Mouse (Mus musculus): ENCODE data around the gene Teddm3. TPM values are rescaled to one million over a fixed set of nuclear protein-coding genes. Genes with fewer than 3 reads are reported as not detected.

Teddm3 gene
- total and polyA plus RNA-seq, 3 experiments: not detected

DNA sequence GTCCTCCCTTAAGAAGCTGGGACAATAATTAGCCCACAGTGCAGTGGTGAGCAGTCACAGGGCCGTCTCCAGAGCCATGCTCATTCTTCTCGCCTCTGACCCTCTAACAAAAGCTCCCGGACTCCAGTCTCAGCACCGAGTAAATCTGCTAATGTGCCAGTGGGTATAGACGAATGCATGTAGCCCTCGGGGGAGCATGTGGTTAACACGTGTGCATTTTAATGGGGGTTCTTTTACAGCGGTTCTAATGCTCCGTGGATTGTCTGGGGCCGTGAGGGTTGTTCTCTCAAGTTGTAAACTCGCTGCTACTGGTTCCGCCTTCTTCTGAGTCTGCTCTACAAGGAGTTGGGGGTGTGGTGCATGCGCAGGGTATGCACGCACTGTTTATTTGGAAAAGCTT lies 37.8 kb upstream of the Teddm3 start:
- H3K4me1 ChIP-seq (ENCODE audit: control insufficient read depth in 1 of 2, insufficient read depth in 2 of 2, low read length in 2 of 2): no peaks in the 10 kb centered on the region
- no peaks in the 10 kb centered on the region for H3K36me3 ChIP-seq (ENCODE audit: control insufficient read depth in 1 of 2, insufficient read depth in 2 of 2, low read length in 2 of 2)
- H3K4me3 ChIP-seq (ENCODE audit: control insufficient read depth in 1 of 2, insufficient read depth in 1 of 2, low read depth in 2 of 2, low read length in 2 of 2): no peak overlapping the region
- no peak overlapping the region for H3K27ac ChIP-seq (ENCODE audit: control insufficient read depth, low read depth, low read length)
- H3K79me2 ChIP-seq (ENCODE audit: control insufficient read depth, insufficient read depth, low read length, poor library complexity): no peaks in the 10 kb centered on the region
- H3K9me3 ChIP-seq (replicated peaks; ENCODE audit: insufficient read depth, low read length): no peaks in the 10 kb centered on the region
- H3K27me3 ChIP-seq (ENCODE audit: control insufficient read depth in 1 of 2, insufficient read depth in 2 of 2, low read length in 2 of 2): 0 out of 4 replicates have a peak, but pooled peaks cover 0 to 2% of the 10 kb centered on the region in 2 experiments
- H3K9ac ChIP-seq (ENCODE audit: control insufficient read depth, low read depth, low read length, poor library complexity, severe bottlenecking): no peak overlapping the region
- TF ChIP-seq GATA1 (IDR thresholded peaks at IDR 0.05; ENCODE audit: low read depth, low read length) (no peak), MYC (IDR thresholded peaks at IDR 0.05; ENCODE audit: low read depth, low read length) (no peak), SIN3A (IDR thresholded peaks at IDR 0.05; ENCODE audit: low read length) (no peak), CTCF (IDR thresholded peaks at IDR 0.05 in 2 of 3, conservative IDR thresholded peaks at IDR 0.05 in 1 of 3; ENCODE audit: control insufficient read depth in 1 of 3, insufficient read depth in 1 of 3, low read depth in 2 of 3, low read length in 3 of 3, poor library complexity in 1 of 3, severe bottlenecking in 1 of 3) (no peak), TAL1 (IDR thresholded peaks at IDR 0.05; ENCODE audit: low read length) (no peak), ZNF384 (IDR thresholded peaks at IDR 0.05; ENCODE audit: low read depth, low read length) (no peak), RCOR1 (IDR thresholded peaks at IDR 0.05; ENCODE audit: low read depth, low read length) (no peak), USF2 (IDR thresholded peaks at IDR 0.05; ENCODE audit: borderline replicate concordance in 1 of 2, insufficient read depth in 1 of 2, low read depth in 1 of 2, low read length in 2 of 2) (no peak), KAT2A (conservative IDR thresholded peaks at IDR 0.05; ENCODE audit: low read depth, low read length) (no peak), MAX (IDR thresholded peaks at IDR 0.05; ENCODE audit: low read length) (no peak), POLR2AphosphoS5 (IDR thresholded peaks at IDR 0.05; ENCODE audit: borderline replicate concordance, low read depth, low read length) (no peak), MXI1 (IDR thresholded peaks at IDR 0.05; ENCODE audit: low read depth, low read length) (no peak), TCF12 (IDR thresholded peaks at IDR 0.05; ENCODE audit: low read depth, low read length) (no peak), ELF1 (IDR thresholded peaks at IDR 0.05; ENCODE audit: low read depth, low read length) (no peak), HCFC1 (IDR thresholded peaks at IDR 0.05; ENCODE audit: low read depth, low read length) (no peak), CHD2 (IDR thresholded peaks at IDR 0.05; ENCODE audit: low read length) (no peak), UBTF (IDR thresholded peaks at IDR 0.05; ENCODE audit: borderline replicate concordance, insufficient read depth, low read depth, low read length) (no peak), MAFK (IDR thresholded peaks at IDR 0.05; ENCODE audit: borderline replicate concordance, low read depth, low read length) (no peak)
- DNase-seq (ENCODE audit: low read depth, low spot score): no peak

DNA sequence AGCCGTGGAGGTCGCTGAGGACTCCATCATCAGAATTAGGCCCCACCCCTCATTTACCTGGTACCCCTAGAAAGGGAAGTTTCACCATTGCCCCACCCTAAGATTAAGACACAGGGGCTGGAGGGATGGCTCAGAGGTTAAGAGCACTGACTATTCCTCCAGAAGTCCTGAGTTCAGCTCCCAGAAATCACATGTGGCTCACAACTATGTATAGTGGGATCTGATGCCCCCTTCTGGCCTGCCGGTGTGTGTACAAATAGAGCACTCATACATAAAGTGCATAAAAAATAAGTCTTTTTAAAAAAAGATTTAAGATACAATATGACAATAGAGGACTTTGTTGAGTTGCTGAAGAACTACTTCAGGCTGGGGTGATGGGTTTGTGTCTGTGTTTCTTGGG lies 34.5 kb upstream of the Teddm3 start:
- no peak overlapping the region for H3K4me3 ChIP-seq (ENCODE audit: control insufficient read depth in 1 of 2, insufficient read depth in 1 of 2, low read depth in 2 of 2, low read length in 2 of 2)
- H3K79me2 ChIP-seq (ENCODE audit: control insufficient read depth, insufficient read depth, low read length, poor library complexity): no peaks in the 10 kb centered on the region
- H3K27me3 ChIP-seq (ENCODE audit: control insufficient read depth in 1 of 2, insufficient read depth in 2 of 2, low read length in 2 of 2): 0 out of 4 replicates have a peak, but pooled peaks cover 0 to 2% of the 10 kb centered on the region in 2 experiments
- DNase-seq (ENCODE audit: low read depth, low spot score): peak; percentile 19
- H3K9ac ChIP-seq (ENCODE audit: control insufficient read depth, low read depth, low read length, poor library complexity, severe bottlenecking): no peak overlapping the region
- no peak overlapping the region for H3K27ac ChIP-seq (ENCODE audit: control insufficient read depth, low read depth, low read length)
- H3K9me3 ChIP-seq (replicated peaks; ENCODE audit: insufficient read depth, low read length): no peaks in the 10 kb centered on the region
- TF ChIP-seq CTCF (IDR thresholded peaks at IDR 0.05 in 2 of 3, conservative IDR thresholded peaks at IDR 0.05 in 1 of 3; ENCODE audit: control insufficient read depth in 1 of 3, insufficient read depth in 1 of 3, low read depth in 2 of 3, low read length in 3 of 3, poor library complexity in 1 of 3, severe bottlenecking in 1 of 3) (peak; percentile 28 to 46 (median 31); a peak in 4 of 6 replicates), BHLHE40 (IDR thresholded peaks at IDR 0.05; ENCODE audit: borderline replicate concordance, low read depth, low read length) (no peak), SMC3 (IDR thresholded peaks at IDR 0.05; ENCODE audit: low read depth, low read length) (peak; percentile 47), ZC3H11A (IDR thresholded peaks at IDR 0.05; ENCODE audit: low read depth, low read length) (peak; percentile 23; the same call in 1 of the 2 replicates)
- no peaks in the 10 kb centered on the region for H3K36me3 ChIP-seq (ENCODE audit: control insufficient read depth in 1 of 2, insufficient read depth in 2 of 2, low read length in 2 of 2)
- no peaks in the 10 kb centered on the region for H3K4me1 ChIP-seq (ENCODE audit: control insufficient read depth in 1 of 2, insufficient read depth in 2 of 2, low read length in 2 of 2)

Measured in MEL (cell line).